Mouse (Mus musculus) cerebellum, postnatal 36 days (tissue): Measurements from ENCODE around the gene Grn.
"Not testable (repeated sequence)": the region's sequence is repeated elsewhere in the genome, so short reads cannot be mapped to it uniquely, and the experiment has no call there.

Experiments used
- DNase-seq, 2 experiments: peaks; one replicate each; pipeline ENCODE4 v3.0.0; 2021 to 2022; ENCODE audit warnings: mixed read lengths in 2 of 2

Grn gene

DNA sequence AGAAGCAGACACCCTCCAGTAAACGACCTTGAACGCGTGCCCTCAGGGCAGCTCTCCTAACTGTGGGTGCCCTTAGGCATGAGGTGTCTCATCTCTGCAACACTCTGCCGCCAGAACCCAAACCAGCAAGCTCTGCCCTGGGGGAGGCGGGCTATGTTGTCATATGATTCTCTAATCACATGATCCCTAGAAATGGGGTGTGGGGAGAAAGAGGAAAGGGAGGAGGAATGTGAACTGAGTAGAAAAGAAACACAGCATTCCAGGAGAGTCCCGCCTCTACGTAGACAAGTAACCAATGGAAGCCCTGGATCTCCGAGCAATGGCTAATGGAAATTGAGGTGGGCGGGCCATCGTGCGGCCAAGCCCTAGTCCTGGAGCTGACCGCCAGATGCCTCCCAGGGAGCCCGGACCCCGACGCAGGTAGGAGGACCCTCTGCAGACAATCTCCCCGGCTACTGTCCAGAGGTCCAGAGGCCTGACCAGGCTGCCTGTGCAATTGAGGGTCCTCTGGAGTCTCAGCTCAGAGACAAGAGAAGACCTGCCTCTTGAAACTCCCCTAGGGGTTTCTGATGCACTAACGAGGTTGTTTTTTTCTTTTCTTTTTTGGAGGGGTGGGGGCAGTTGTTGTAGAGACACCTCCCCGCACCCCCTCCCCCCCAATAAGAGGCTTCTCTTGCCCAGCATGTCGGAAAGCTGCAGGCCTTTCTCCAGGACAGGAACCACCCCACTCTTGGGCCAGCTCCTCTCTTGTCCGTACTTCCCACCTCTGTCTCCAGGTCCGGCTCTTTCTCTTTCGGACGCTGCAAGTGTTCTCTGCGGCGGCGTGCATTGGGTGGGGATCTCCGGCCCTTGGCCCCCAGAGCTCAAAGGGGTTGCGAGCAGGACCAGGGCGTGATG, at the start of gene Grn:
TSS of gene Grn (plus strand) at position 195 of the 897 bp plus-strand sequence.
- DNase-seq = peak; percentile 87 to 89

DNA sequence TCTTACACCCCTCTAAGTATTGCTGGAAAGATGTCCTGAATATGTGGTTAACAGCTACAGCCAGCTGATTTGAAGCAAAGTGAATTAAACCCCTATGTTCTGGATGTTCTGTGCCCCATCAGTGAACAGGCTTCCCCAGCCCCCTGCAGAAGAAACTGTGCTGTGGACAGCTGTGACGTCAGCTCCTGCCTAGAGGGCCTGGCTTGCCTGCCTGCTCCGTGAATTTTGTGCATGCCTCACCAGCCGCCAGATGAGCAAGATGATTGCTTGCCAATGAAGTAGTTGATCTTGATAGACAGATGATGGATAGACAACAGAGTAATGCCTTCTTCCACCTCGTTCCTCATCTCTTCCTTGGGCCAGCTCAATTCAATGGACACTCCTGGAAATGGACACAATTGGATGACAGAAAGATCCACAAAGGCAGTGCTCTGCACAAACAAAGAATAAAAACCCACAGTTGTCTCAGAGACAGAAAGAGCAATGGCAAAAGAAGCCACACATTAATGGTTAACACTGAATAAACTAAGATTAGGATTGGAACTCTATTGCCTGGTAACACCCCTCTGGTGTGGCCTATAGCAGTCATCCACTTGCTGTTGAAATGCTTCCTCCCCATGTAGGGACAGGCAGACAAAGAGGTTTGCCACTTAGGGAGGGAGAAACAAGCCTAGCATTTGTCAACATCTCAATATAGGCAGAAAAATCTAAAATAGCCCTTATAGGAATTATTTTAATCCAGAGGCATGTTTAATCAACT, 48.6 kb upstream of the Grn start:
- no peak for DNase-seq

DNA sequence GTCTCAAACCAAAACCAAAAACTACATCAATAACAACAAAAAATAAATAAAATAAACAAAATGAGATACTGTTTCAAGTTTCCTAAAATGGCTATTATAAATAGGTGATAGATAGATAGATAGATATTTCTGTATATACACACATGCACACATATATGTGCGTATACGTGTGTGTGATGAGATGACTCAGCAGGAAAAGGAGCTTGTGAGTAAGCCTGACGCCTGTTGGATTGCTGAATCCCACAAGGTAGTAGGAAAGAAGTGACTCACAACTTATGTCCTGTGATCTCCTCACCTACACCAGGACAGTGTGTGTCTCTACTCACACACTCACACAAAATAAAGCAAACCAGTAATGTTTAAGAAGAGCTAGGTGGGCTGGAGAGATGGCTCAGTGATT, 47.3 kb upstream of the Grn start:
- no peak for DNase-seq

DNA sequence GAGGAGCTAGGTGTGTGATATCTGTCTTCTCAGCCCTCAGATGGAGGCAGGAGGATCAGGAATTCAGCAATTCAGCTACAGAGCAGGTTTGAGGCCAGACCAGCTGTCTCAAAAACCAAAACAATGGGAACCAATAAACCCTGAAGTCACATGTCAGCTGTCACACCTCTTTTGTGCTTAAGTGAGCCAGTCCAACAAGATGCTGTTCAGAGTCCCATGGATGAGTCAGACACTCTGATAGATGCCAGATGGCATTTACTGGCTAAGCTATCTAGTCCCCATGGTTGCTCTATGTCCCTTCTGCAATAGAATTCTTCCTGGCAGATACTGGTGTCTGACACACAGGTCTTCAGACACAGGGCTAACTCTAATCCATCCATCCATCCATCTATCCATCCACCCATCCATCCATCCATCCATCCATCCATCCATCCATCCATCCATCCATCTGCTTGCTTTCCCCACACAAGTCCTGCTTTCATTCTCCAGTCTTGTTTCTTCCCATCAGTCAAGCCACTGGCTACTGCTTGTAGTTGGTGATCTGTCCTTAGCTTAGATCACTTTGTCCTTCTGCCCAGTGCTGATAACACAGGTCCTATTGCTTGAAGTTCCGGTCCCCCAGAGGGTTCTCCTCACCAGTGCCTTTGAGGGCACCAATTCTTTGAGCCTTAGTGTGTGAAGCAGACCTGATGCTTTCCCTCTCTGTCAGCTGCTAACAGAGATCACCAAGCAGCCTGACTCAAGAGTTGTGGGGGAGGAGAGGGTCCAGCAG, 46.6 kb upstream of the Grn start:
- DNase-seq = peak in 1 of 2 experiments; percentile 54

DNA sequence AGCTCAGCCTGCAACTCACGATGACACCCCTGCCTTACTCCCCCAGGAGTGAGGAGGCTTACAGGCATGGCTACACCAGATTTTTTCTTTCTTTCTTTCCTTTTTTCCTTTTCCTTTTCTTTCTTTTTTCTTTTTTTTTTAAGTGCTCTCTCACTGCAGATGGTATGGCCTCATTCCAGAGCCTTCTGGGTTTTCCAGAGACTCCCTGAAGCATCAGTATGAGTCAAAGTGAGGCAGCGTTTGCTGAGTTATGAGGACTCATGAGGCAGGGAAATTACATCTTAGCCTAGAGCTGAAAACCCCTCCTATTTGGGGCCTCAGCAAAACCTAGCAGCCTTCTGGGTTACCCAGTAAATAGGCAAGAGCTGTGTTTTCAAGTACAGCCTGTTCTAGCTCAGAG, 45.7 kb upstream of the Grn start:
- DNase-seq = peak in 1 of 2 experiments; percentile 23

DNA sequence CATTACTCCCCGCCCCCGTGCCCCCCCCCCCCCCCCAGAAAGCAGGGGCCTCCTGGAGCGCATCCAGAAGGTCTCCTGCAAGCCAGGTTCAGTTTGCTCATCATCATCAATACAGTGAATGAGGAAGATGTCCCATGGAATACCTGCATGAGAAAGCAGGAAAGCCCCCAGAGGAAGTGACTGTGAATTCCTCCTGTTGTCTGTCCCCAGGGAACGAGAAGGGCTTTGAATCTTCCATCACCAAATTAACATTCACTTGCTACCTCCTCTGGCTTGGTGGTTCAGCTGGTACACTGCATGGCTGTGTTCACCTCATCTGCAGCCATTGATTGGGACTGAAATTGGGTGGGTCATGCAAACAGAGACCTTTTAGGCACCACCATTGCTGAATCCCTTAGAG, 45.0 kb upstream of the Grn start:
- DNase-seq = no peak

DNA sequence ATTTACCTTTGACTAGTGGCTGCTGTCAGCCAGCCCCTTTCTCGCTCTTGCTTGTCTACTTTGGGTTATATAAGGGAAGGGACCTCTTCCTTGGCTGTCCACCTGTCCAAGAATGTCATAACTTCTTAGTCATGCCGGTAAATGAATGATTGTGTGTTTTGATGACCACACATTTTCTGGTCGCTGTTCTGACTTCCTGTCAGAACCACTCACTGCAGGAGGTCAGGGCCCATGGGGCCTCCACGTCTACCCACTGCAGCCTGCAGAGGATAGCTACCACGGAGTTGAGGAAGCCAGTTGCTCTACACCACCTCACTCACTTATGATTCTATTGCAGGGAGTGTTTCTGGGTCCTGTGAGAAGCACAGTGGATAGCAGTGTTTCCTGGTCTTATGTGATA, 44.0 kb upstream of the Grn start:
- no peak for DNase-seq

DNA sequence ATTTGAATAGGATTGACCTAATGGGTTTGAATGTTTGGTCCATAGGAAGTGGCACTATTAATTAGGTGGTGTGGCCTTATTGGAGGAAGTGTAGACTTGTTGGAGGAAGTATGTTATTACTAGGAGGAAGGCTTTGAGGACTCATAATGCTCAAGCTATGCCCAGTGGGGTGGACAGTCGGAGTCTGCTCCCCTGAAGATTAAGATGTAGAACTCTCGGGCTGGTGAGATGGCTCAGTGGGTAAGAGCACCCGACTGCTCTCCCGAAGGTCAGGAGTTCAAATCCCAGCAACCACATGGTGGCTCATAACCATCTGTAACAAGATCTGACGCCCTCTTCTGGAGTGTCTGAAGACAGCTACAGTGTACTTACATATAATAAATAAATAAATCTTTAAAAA, 40.7 kb upstream of the Grn start:
- DNase-seq = not testable (repeated sequence)

DNA sequence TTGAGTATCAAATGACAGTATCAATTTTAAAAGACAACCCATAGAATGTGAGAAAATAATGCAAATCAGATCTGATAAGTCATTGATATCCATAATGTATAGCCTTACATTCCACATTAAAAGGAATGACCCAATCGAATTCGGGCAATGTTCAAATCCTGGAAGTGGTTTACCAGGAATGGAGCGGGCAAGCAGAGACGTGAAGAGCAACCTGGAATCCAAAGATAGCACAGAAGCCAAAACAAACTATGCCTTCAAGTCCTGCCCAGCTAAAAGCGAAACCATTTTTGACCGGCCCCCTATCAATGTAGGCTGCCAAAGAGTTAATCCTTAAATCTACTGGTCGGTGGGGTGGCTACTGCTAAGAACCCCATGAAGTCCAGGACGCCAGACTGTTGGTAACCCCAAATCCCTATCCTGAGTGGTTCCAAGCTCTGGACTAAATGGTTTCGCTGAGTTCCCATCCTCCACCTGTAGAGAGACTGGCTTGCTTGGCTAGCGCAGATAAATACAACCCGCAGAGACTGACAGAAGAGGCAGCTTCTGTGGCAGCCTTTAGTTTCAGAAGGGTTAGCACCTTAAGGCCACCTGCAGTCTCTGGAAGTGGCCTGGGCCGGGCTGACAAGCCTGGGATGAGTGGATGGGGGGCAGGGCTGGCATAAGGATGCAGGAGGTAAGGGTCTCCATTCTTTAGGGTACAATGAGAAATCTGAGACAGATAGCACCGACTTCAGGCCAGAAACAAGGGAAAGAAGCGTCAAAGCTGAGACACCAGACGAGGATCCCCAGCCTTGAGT, 37.5 kb upstream of the Grn start:
- DNase-seq = no peak

DNA sequence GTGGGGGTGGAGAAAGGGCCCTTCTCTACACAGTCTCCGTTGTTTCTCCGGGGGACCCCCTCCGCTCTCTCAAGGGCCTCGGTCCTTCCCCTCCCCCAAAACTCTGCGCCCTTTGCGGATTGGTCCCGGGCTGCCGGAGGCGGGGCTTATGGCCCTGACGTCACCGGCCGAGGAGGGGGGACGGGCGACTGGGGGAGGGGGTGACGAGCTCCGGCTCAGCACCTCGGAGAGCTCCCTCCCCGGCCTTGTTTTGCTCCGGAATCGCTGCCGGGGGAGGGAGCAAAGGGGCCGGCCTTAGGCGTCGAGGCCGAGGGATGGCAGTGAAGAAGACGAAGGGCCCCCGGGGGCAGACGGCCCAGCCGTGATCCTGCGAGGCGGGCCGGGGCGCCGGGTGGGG, 36.9 kb upstream of the Grn start, which contains the start of gene Rundc3a:
TSS of gene Rundc3a (plus strand) at position 166 of the 397 bp plus-strand sequence.
- DNase-seq = peak; percentile 96 to 99

DNA sequence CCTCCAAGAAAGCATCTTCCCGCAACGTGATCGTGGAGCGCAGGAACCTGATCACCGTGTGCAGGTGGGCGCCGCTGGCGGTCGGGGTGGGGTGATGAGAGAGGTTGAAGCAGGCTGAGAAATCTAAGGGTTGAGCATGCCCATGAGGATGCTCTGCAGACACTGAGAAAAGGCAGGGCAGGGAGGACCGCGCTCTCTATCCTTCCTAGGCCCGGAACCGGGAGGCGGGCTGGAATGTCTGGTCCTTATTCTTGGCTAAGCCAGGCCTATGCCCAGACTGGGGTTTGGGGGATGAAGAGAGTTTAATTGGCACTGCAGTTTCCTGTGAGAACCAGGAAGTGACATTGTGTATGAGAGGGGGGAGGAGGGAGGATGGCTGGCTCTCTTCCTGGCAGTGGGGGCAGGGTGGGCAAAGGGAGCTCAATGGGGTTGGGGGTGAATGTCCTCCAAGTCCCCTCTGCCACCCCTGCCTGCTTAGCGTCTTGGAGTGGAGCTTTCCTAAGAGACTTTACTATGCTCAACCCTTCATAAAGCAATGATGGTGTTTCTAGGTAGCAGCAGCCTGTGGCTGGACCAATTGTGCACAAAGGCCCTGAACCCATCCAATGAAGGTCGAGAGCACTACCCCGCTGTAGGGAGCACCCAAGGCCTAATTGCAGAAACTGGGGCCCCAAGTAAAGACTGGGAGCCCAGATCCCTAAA, 36.2 kb upstream of the Grn start:
- peak; percentile 57 to 63 for DNase-seq

DNA sequence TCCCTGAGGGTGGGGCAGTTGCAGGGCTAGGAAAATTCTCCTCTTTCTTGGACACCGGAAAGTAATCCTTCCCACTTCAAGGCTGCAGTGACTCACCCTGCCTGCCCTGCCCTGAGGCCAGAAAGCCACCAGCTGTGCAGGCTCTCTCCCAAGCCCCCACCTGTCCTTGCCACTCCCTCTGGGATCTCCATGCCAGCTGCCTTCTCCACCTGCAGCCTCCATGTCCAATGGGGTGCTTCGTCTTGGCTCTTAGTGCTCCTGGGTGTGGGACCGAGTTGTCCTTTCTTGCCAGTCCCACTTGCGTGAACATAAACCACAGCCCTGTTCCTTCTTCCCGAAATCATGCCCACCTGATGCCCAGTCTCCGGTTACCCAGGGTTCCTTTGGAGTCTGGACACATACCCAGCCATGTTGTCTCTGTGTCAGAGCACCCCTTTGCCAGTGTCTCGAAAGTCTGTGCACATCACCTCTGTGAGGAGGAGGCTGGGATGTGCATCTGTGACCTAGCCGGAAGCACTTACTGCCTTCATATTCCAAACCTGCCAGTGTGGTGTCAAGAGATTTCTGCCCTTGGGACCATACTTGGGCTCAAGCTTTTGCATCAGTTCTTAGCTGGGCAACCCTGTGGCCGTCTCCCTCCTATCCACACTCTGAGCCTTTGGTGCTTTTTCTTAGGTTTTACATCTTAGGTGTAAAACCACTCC, 35.5 kb upstream of the Grn start:
- DNase-seq = peak; percentile 52 to 55

DNA sequence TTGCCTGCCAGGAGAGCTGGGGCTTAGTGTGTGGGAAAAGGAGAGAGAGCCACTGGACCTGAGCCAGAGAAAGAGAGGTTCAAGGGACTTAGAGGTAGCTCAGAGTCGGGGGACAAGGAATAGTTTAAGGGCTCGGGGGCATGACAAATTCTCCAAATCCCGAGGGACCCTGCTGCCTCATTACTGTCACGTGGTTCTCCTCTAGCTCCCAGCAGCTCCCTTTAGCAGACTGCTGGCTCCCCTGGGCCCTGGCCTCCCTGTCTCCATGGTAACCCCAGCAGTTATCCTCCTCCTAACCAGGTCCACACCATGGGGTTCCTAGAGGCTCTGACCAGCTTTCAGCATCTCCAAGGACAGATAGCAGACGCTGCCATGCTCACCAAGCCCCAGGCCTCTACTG, 34.9 kb upstream of the Grn start:
- DNase-seq = peak in 1 of 2 experiments; percentile 35

DNA sequence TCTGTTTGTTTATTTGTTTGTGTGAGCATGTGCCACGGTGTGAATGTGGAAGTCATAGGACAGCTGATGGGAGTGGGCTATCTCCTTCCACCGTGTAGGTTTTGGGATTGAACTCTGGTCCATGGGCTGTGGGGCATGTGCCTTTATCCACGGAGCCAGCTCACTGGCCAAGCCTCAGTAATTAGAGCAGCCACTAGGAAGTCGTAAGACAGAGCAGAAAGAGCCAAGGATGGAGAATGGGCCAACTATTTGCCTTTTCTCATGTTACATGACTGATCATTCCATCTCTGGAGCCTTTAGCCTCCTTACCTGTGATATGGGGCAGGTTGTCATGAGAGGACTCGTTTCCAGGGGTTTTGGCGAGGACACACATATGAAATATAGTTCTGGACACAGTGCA, 33.9 kb upstream of the Grn start:
- peak in 1 of 2 experiments; percentile 35 for DNase-seq

DNA sequence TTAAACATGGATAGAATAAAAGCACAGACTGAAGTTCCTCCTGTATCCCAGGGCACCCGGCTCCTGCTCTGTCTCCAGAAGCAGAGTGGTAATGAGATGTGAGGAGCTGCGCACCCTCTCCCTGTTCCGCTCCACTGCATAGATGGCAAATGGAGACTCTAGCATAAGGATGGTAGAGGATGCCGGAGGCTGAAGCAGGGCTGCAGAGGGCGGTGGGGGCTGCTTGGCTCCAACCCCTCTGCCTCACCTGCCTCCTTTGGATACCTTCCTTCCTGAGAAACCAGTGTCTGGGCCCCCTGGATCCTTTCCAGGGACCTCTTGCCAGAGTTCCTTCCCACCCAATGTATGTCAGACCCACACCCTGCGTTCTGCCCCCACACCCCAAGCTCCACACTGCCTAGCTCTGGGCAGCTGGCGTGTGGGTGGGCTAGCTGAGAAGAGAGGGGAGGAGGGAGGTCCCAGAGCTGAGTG, 33.4 kb upstream of the Grn start:
- DNase-seq = peak in 1 of 2 experiments; percentile 40

DNA sequence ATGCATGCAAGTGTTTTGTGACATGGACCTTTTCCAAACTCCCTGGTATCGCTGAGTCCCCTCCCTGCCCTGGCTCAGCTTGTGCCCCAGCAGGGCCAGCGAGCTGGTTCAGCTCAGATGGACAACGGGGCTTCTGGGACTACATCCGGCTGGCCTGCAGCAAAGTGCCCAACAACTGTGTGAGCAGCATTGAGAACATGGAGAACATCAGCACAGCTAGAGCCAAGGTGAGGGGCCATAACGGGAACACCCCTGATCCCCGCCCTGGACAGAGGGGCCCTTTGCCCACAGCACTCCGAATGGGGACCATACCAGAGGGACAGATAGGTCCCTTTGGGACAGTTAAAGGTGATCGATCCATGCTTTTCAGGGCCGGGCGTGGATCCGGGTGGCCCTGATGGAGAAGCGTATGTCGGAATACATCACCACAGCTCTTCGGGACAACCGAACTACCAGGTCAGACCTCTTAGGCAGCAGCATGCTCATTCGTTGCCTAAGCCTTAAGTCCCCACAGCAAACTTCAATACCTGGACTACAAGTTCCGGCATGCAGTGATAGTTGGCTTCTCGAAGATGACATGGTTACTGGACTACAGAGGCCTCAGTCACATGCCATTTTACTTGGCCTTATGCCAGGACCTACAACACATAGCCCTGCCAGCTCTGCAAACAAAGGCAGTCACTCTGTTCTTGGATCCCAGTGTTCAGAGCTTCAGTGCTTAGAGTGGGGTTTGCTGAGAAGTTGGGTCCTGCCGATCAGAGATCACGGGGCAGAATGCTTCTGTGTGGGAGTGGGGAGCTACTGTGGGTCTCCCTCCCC, 31.9 kb upstream of the Grn start:
- DNase-seq = peak; percentile 56 to 69

DNA sequence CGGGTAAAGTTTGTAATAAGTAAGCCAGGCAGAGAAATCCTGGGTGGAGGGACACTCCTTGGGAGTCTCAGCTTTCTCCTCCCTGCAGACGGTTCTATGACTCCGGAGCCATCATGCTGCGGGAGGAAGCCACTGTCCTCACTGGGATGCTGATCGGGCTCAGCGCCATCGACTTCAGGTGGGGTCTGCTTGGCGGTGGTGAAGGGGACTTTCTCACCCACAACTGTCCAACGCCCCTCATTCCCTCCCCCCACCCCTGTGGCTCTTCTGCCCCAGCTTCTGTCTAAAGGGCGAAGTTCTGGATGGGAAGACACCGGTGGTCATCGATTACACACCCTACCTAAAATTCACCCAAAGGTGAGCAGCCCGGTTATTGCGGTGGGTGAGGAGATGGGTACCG, 31.0 kb upstream of the Grn start:
- no peak for DNase-seq

DNA sequence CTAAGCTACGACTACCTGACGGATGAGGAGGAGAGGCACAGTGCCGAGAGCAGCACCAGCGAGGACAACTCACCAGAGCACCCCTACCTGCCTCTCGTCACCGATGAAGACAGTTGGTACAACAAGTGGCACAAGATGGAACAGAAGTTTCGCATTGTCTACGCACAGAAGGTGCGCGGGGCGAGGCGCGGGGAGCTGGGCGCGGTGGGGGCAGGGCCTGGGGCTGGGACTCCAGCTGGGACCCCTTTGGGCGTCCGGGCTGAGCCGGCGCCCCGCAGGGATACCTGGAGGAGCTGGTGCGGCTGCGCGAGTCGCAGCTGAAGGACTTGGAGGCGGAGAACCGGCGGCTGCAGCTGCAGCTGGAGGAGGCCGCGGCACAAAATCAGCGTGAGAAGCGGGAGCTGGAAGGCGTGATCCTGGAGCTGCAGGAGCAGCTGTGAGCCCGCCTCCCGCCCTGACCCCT, 30.5 kb upstream of the Grn start:
- no peak for DNase-seq

DNA sequence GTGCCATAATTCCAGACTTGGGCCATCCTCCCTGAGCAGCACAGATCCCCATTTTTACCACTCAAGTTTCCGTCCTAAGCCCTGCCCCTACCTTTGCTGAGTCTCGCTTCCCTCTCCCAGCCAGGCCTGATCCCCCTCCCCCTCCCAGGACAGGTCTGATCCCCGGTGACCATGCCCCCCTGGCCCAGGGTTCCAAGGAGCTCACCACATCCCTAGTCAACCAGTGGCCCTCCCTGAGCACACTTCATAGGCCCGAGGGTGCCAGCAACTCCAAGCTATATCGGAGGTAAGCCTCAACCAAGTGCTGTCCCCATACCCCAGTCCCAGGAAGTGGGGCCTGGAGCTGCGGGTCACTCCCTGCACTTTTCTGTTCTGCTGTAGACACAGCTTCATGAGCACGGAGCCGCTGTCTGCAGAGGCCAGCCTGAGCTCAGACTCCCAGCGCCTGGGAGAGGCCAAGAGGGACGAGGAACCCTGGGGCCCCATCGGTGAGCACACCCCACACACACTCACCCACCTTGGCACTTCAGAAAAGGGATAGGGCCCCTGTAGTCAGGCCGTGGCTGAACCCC, 29.5 kb upstream of the Grn start:
- no peak for DNase-seq
